Mouse (Mus musculus): ENCODE results near the gene Gm5460. TPM values are rescaled to one million over a fixed set of nuclear protein-coding genes. Genes with fewer than 3 reads are reported as not detected.

The Gm5460 gene
- polyA plus RNA-seq, 1 experiment from 2014 or later: not detected

GRCm38 (mm10) chr14:33991971-33992370, 24.6 kb upstream of the Gm5460 start:
- Histone ChIP-seq H3K27me3 (replicated peaks; ENCODE audit: control insufficient read depth, insufficient read depth, low read length) (no peaks in the 10 kb centered on the region), H3K9ac (ENCODE audit: low read depth, low read length) (no peak overlapping the region), H3K9me3 (ENCODE audit: control insufficient read depth) (no peaks in the 10 kb centered on the region), H3K4me3 (ENCODE audit: low read depth, low read length) (no peak overlapping the region), H3K4me1 (replicated peaks; ENCODE audit: control insufficient read depth, insufficient read depth, low read length) (no peaks in the 10 kb centered on the region), H3K4me2 (replicated peaks; ENCODE audit: low read depth) (no peak overlapping the region), H3K27ac (ENCODE audit: low read depth, low read length) (no peak overlapping the region), H3K36me3 (ENCODE audit: control insufficient read depth, insufficient read depth) (no peaks in the 10 kb centered on the region)
- TF ChIP-seq CTCF (IDR thresholded peaks at IDR 0.05; ENCODE audit: low read depth): no peak
- ATAC-seq: no peak
- 72% methylated on average over 4 of the region's 4 CpGs for WGBS

GRCm38 (mm10) chr14:33993051-33993450, 23.5 kb upstream of the Gm5460 start:
- H3K9me3 ChIP-seq (ENCODE audit: control insufficient read depth): no peaks in the 10 kb centered on the region
- no peaks in the 10 kb centered on the region for H3K36me3 ChIP-seq (ENCODE audit: control insufficient read depth, insufficient read depth)
- H3K9ac ChIP-seq (ENCODE audit: low read depth, low read length): no peak overlapping the region
- no peak overlapping the region for H3K4me2 ChIP-seq (replicated peaks; ENCODE audit: low read depth)
- no peaks in the 10 kb centered on the region for H3K27me3 ChIP-seq (replicated peaks; ENCODE audit: control insufficient read depth, insufficient read depth, low read length)
- H3K4me1 ChIP-seq (replicated peaks; ENCODE audit: control insufficient read depth, insufficient read depth, low read length): no peaks in the 10 kb centered on the region
- no peak for ATAC-seq
- no peak for TF ChIP-seq CTCF (IDR thresholded peaks at IDR 0.05; ENCODE audit: low read depth)
- H3K4me3 ChIP-seq (ENCODE audit: low read depth, low read length): no peak overlapping the region
- WGBS: 92% methylated on average over 9 of the region's 9 CpGs
- no peak overlapping the region for H3K27ac ChIP-seq (ENCODE audit: low read depth, low read length)

DNA sequence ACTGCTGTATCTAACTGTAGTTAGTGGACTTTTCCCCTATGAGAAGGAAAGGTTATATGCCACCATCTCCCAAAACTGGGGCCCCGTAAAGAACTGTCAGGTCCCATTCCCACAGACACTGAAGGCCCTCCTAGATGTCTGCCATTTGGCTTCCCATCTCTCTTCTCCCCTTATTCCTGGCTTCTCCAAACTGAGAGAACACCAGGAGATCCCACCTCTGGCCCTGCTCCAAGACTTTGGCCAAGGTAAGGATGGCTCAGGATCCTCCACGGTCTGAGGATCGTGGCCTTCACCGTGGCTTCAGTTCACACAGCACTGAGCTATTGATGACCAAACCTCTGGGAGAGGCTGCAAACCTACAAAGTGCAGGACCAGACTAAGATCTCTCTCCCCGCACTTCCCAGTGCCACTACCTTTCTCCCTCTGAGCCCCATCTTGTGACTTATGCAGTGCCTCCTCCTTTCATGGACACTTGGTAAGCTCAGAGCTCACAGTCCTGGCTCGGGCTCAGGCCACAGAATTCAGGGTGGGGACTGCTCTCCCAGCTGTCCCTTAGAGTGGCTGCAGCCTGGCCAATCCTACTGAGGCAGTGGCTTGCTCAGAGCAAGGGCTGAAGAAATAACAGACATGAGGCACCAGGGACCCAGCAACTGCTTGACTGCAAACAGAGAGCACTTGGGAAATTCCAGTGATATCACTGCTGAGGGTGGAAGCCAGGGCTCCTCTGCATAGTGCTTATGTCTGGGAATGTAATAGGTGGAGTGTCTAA, 22.9 kb upstream of the Gm5460 start:
- ATAC-seq: no peak
- WGBS: 80% methylated on average over 6 of the region's 6 CpGs
- no peaks in the 10 kb centered on the region for H3K9me3 ChIP-seq (ENCODE audit: control insufficient read depth)
- no peak overlapping the region for H3K9ac ChIP-seq (ENCODE audit: low read depth, low read length)
- no peak overlapping the region for H3K4me3 ChIP-seq (ENCODE audit: low read depth, low read length)
- no peak for TF ChIP-seq CTCF (IDR thresholded peaks at IDR 0.05; ENCODE audit: low read depth)
- H3K4me1 ChIP-seq (replicated peaks; ENCODE audit: control insufficient read depth, insufficient read depth, low read length): no peaks in the 10 kb centered on the region
- H3K27me3 ChIP-seq (replicated peaks; ENCODE audit: control insufficient read depth, insufficient read depth, low read length): no peaks in the 10 kb centered on the region
- H3K27ac ChIP-seq (ENCODE audit: low read depth, low read length): no peak overlapping the region
- no peaks in the 10 kb centered on the region for H3K36me3 ChIP-seq (ENCODE audit: control insufficient read depth, insufficient read depth)
- no peak overlapping the region for H3K4me2 ChIP-seq (replicated peaks; ENCODE audit: low read depth)

GRCm38 (mm10) chr14:33997427-33997826, 19.1 kb upstream of the Gm5460 start:
- 0 out of 2 replicates have a peak, but pooled peaks have one; percentile 17 for TF ChIP-seq CTCF (IDR thresholded peaks at IDR 0.05; ENCODE audit: low read depth)
- ATAC-seq: no peak
- H3K4me3 ChIP-seq (ENCODE audit: low read depth, low read length): no peak overlapping the region
- H3K9me3 ChIP-seq (ENCODE audit: control insufficient read depth): no peaks in the 10 kb centered on the region
- H3K4me1 ChIP-seq (replicated peaks; ENCODE audit: control insufficient read depth, insufficient read depth, low read length): no peaks in the 10 kb centered on the region
- no peaks in the 10 kb centered on the region for H3K36me3 ChIP-seq (ENCODE audit: control insufficient read depth, insufficient read depth)
- no peaks in the 10 kb centered on the region for H3K27me3 ChIP-seq (replicated peaks; ENCODE audit: control insufficient read depth, insufficient read depth, low read length)
- H3K4me2 ChIP-seq (replicated peaks; ENCODE audit: low read depth): no peak overlapping the region
- 45% methylated on average over 6 of the region's 6 CpGs for WGBS
- H3K9ac ChIP-seq (ENCODE audit: low read depth, low read length): no peak overlapping the region
- no peak overlapping the region for H3K27ac ChIP-seq (ENCODE audit: low read depth, low read length)

DNA sequence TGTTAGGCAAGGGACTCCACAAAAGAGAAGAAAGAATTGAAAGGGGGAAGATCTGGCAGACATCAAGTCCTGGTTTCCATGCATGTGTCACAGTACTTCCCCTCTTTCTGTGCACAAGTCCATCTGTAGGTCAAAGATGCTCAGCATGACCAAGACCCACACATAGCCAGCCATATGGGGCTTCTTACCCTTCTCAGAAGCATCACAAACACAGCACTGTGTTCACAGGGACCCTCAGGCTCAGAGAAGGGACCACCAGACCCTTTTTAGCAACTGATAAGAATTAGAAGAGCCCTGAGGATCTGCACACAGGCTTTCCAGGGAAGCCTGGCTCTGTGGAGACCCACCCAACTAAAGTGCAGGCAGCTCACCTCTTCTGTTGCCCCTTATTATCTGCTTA, 16.5 kb upstream of the Gm5460 start:
- Histone ChIP-seq H3K9me3 (ENCODE audit: control insufficient read depth) (no peaks in the 10 kb centered on the region), H3K27me3 (replicated peaks; ENCODE audit: control insufficient read depth, insufficient read depth, low read length) (no peaks in the 10 kb centered on the region), H3K36me3 (ENCODE audit: control insufficient read depth, insufficient read depth) (no peaks in the 10 kb centered on the region), H3K4me2 (replicated peaks; ENCODE audit: low read depth) (no peak overlapping the region), H3K27ac (ENCODE audit: low read depth, low read length) (no peak overlapping the region), H3K4me3 (ENCODE audit: low read depth, low read length) (no peak overlapping the region), H3K9ac (ENCODE audit: low read depth, low read length) (no peak overlapping the region), H3K4me1 (replicated peaks; ENCODE audit: control insufficient read depth, insufficient read depth, low read length) (no peaks in the 10 kb centered on the region)
- no peak for TF ChIP-seq CTCF (IDR thresholded peaks at IDR 0.05; ENCODE audit: low read depth)
- ATAC-seq: no peak

DNA sequence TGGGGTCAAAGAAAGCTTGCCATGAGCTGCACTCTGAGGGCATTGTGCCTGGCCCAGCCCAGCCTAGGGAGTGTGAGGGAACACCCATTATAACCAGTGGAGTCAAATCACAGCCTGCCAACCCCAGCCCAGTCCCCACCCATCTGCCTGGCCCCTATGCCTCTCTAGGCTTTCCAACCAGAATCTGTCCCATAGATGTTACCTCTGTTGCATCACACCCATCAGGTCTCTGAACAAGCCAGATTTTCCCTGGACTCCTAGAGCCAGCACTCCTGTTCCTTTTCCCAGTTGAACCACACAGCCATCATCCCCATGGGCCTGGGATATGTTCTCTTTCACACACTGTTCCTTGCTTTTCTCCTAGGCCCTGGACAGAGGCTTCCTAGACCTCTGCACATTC, 15.1 kb upstream of the Gm5460 start:
- no peak overlapping the region for H3K4me3 ChIP-seq (ENCODE audit: low read depth, low read length)
- H3K36me3 ChIP-seq (ENCODE audit: control insufficient read depth, insufficient read depth): no peaks in the 10 kb centered on the region
- no peak overlapping the region for H3K27ac ChIP-seq (ENCODE audit: low read depth, low read length)
- no peak for ATAC-seq
- TF ChIP-seq CTCF (IDR thresholded peaks at IDR 0.05; ENCODE audit: low read depth): no peak
- no peak overlapping the region for H3K4me2 ChIP-seq (replicated peaks; ENCODE audit: low read depth)
- no peak overlapping the region for H3K9ac ChIP-seq (ENCODE audit: low read depth, low read length)
- no peaks in the 10 kb centered on the region for H3K4me1 ChIP-seq (replicated peaks; ENCODE audit: control insufficient read depth, insufficient read depth, low read length)
- H3K27me3 ChIP-seq (replicated peaks; ENCODE audit: control insufficient read depth, insufficient read depth, low read length): no peaks in the 10 kb centered on the region
- H3K9me3 ChIP-seq (ENCODE audit: control insufficient read depth): no peaks in the 10 kb centered on the region
